Mouse (Mus musculus) thymus, adult 2 months (tissue): Measurements from ENCODE around the gene Sh2d7. TPM values are rescaled to one million over a fixed set of nuclear protein-coding genes. Genes with fewer than 3 reads are reported as not detected.
A peak's percentile ranks its signal among the peaks of the same experiment; 100 is the strongest.

Experiments used
- DNase-seq: peaks from one replicate; pipeline ENCODE4 v3.0.0; 2021
- H3K27ac ChIP-seq: fragments of 200-500 bp; 2 replicates; pipeline ENCODE4 v1.5.1; 2012; ENCODE audit warnings: low read length, control low read depth; ENCODE audit not compliant: control insufficient read depth, insufficient read depth
- H3K27me3 ChIP-seq: fragments of 200-500 bp; 2 replicates; pipeline ENCODE4 v1.6.1; 2012; ENCODE audit warnings: mild to moderate bottlenecking, low read length, moderate library complexity, mixed read lengths; ENCODE audit not compliant: control insufficient read depth, insufficient read depth
- H3K36me3 ChIP-seq: fragments of 200-500 bp; 2 replicates; pipeline ENCODE4 v1.6.1; 2012; ENCODE audit warnings: mild to moderate bottlenecking, low read length, moderate library complexity; ENCODE audit not compliant: control insufficient read depth, insufficient read depth
- H3K4me1 ChIP-seq: fragments of 200-500 bp; replicated peaks from 2 replicates; pipeline ENCODE4 v1.6.1; 2012; ENCODE audit warnings: low read length; ENCODE audit not compliant: control insufficient read depth, insufficient read depth
- H3K4me3 ChIP-seq: fragments of 200-500 bp; 2 replicates; pipeline ENCODE4 v1.5.1; 2012; ENCODE audit warnings: mild to moderate bottlenecking, low read length, control low read depth, moderate library complexity; ENCODE audit not compliant: control insufficient read depth, insufficient read depth
- CTCF ChIP-seq: fragments of 200-500 bp; IDR thresholded peaks from 2 replicates; pipeline ENCODE4 v1.5.1; 2012; ENCODE audit warnings: mild to moderate bottlenecking, control low read depth, low read length, moderate library complexity, borderline replicate concordance; ENCODE audit not compliant: control insufficient read depth, poor library complexity, insufficient read depth; ENCODE audit errors: extremely low read depth
- POLR2A ChIP-seq: fragments of 200-500 bp; IDR thresholded peaks from 2 replicates; pipeline ENCODE4 v1.6.1; 2012; ENCODE audit warnings: mild to moderate bottlenecking, low read length, control low read depth, moderate library complexity; ENCODE audit not compliant: control insufficient read depth, poor library complexity, insufficient read depth; ENCODE audit errors: extremely low read depth
- WGBS: fragments of 180-500 bp; shearing (Covaris S2); methylation state at CpG from one replicate; pipeline ENCODE4 v1.1.7; 2018; 5-methylcytosine and 5-hydroxymethylcytosine counted together
- polyA plus RNA-seq: library from polyadenylated mRNA; depleted of rRNA; stranded (reverse); fragments of >200 nt; gene quantifications from 2 replicates; pipeline ENCODE4 v1.2.3, GENCODE M21; 2012

The Sh2d7 gene
- polyA plus RNA-seq, 1 experiment = 1.9 TPM

DNA sequence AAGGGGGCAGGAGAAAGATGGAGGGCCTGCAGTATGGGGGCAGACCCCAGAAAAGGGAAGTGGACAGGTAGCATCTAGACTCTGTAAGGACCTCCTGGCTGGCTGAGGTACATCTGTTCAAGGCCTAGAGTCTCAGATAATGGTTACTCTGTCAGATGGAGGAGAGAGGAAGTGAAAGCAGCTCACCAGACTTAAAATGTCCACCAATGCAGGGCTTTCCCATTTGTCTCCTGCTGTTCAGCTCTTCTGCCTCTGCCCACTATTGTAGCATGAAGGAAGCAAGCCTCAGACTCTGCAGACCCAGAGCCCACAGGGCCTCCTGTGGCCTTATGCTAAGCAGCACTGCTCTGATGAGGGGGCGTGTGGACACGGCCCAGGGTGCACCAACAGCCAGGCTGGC is 16.3 kb downstream of the Sh2d7 start:
- H3K4me1 ChIP-seq = peaks cover 5% of the 10 kb centered on the region
- H3K4me3 ChIP-seq = no peak overlapping the region
- no peaks in the 10 kb centered on the region for H3K27me3 ChIP-seq
- TF ChIP-seq CTCF = no peak
- no peak for TF ChIP-seq POLR2A
- no peak overlapping the region for H3K27ac ChIP-seq
- no peak for DNase-seq
- WGBS = 75% methylated on average over 2 of the region's 2 CpGs
- H3K36me3 ChIP-seq = no peaks in the 10 kb centered on the region

DNA sequence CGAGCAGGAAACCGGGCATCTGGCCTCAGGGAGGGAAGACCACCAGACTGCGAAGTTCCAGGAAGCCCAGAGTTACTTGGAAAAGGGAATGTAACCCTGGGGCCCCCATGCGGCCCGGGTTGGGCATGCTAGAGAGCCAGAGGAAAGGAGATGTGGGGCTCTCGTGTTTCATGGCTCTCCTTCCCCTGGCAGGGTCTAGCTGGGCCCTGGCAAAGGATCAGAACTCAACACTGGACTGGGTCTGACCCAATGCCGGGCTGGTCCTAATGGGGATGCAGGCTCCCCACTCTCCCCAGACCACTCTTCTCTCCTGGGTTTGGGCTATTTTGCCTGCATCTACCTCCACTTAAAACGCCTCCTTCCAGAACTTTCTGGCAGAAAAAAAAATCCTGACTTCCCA is 19.9 kb downstream of the Sh2d7 start:
- no peak overlapping the region for H3K4me3 ChIP-seq
- no peak for DNase-seq
- WGBS = 89% methylated on average over 8 of the region's 8 CpGs
- H3K36me3 ChIP-seq = no peaks in the 10 kb centered on the region
- TF ChIP-seq POLR2A (no peak), CTCF (no peak)
- H3K4me1 ChIP-seq = peaks cover 7% of the 10 kb centered on the region
- H3K27me3 ChIP-seq = no peaks in the 10 kb centered on the region
- H3K27ac ChIP-seq = no peak overlapping the region

DNA sequence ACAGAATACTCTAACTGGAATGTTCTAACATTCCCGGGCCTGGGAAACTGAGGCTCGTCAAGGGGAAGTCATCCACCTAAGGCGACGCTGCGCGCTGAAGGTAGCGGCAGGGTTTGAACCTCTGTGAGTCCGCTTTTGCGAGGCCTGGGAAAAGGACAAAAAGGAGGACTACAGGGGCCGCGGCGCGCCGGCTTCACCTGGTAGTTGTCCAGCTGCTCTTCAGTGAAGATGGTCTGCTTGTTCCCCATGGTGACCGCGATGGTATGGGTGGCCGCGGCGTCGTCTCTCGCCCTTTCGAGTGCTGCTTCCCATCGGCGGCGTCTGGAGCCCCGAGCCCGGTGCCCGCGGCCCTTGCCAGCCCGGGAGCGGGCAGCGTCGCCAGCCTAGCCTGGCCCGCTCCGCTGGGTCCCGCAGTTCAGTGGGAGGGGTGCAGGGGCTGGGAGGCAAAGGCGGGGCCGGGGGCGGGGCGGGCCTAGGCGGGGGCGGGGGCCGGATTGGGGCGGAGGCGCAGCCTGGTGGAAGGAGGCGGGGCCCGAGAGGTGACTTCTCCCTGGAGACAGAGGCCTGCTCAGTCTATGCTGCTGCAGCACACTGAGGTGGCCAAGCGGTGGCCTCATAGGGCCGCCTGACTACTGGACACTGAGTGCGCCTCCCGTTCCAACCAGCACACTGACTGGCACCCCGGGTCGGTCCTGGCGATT is 21.1 kb downstream of the Sh2d7 start, which contains the start of gene Cib2:
TSS of gene Cib2 (minus strand) at position 448 of the 701 bp plus-strand sequence.
- no peak within 1 kb of the TSS for H3K27ac ChIP-seq
- DNase-seq = peak; percentile 77
- no peaks in the 10 kb centered on the region for H3K27me3 ChIP-seq
- peak within 1 kb of the TSS; percentile 43 for H3K4me3 ChIP-seq
- H3K36me3 ChIP-seq = no peaks in the 10 kb centered on the region
- peaks cover 7% of the 10 kb centered on the region for H3K4me1 ChIP-seq
- WGBS = 8% methylated on average over 47 of the region's 54 CpGs
- no peak for TF ChIP-seq POLR2A
- TF ChIP-seq CTCF = no peak

DNA sequence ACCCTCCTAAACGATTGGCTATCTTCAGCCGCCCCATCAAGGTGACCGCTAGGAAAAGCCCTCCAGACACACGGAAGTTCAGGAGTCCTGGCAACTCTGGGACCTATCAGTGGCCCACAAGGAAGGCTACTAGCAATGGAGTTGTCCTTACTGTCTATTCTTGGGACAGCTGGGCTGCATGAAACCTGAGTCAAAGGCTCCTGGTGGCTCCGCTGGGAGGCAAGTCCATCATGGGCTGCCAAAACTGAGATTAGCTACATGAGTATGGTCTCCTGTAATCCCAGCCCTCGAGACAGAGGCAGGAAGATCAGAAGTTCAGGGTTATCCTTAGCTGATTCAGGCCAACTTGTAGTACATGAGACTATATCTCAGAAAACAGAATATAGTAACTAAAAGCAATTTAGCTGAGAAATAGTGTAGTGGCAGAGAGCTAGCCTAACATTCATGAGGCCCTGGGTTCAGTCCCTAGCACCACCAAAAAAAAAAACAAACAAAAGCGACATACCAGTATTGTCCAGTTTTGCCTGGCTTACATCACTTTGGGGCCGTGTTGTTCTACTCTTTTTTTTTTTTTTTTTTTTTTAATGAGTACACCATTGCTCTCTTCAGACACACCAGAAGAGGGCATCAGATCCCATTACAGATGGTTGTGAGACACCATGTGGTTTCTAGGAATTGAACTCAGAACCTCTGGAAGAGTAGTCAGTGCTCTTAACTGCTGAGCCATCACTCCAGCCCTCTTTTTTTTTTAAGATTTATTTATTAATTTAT is 22.2 kb downstream of the Sh2d7 start:
- H3K4me3 ChIP-seq = no peak overlapping the region
- WGBS = 93% methylated on average over 8 of the region's 8 CpGs
- DNase-seq = no peak
- no peak overlapping the region for H3K27ac ChIP-seq
- TF ChIP-seq CTCF = no peak
- TF ChIP-seq POLR2A = no peak
- no peaks in the 10 kb centered on the region for H3K27me3 ChIP-seq
- H3K36me3 ChIP-seq = no peaks in the 10 kb centered on the region
- peaks cover 7% of the 10 kb centered on the region for H3K4me1 ChIP-seq

DNA sequence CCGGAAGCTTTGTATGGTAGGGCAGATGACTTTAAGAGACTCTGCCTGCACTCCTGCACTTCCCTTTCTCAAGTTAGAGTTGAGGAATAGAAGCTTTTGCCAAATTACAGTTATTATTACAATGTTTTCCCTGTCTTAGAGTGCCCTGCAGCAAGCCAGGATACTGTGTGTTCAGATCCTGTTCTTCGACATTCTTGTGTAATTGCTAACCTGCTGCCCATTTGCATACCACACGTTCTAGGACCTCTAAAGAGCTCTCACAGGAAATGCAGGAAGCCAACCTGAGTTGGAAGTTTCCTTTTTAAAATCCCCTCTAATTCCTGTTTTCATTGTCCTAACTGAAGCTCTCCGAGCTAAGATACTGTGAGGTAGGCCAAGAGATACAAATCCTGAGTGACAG is 28.2 kb downstream of the Sh2d7 start:
- no peak for TF ChIP-seq POLR2A
- no peak for TF ChIP-seq CTCF
- H3K27ac ChIP-seq = no peak overlapping the region
- no peaks in the 10 kb centered on the region for H3K4me1 ChIP-seq
- H3K4me3 ChIP-seq = no peak overlapping the region
- WGBS = 40% methylated on average over 4 of the region's 4 CpGs
- H3K36me3 ChIP-seq = no peaks in the 10 kb centered on the region
- no peaks in the 10 kb centered on the region for H3K27me3 ChIP-seq
- no peak for DNase-seq

DNA sequence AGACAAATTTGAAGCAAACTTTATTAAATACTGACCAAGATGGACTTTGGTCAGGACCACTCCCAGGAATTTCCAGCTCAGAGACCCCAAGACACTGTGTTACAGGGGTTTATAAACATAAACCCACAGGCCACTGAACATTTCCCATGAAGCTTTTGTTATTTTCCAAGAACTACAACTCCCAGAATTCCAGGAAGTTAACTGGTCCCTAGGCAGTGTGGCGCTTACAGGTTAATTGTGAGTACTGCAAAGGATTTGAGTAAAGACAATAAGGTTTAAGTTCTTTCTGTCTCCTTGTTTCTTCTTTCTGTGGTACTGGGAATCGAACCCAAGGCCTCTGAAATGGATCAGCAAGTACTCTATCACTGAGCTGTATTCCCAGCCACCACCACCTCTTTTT is 29.9 kb downstream of the Sh2d7 start:
- H3K4me1 ChIP-seq = no peaks in the 10 kb centered on the region
- no peak overlapping the region for H3K27ac ChIP-seq
- no peak overlapping the region for H3K4me3 ChIP-seq
- DNase-seq = no peak
- WGBS = 80% methylated on average over 2 of the region's 2 CpGs
- no peaks in the 10 kb centered on the region for H3K36me3 ChIP-seq
- TF ChIP-seq CTCF (no peak), POLR2A (no peak)
- H3K27me3 ChIP-seq = no peaks in the 10 kb centered on the region
